Mouse (Mus musculus): Measurements from ENCODE around the gene Sphk1.

Gene Sphk1

GRCm38 (mm10) chr11:116580031-116580652 is 49.4 kb downstream of the Sphk1 start:
- no peak for DNase-seq (ENCODE audit: low spot score in 2 of 2)

GRCm38 (mm10) chr11:116580711-116581375 is 50.1 kb downstream of the Sphk1 start:
- DNase-seq (ENCODE audit: low spot score in 2 of 2) = peak in 1 of 2 experiments; percentile 43

GRCm38 (mm10) chr11:116581376-116581814 is 50.7 kb downstream of the Sphk1 start, which contains the start of gene Ube2o:
Gene Ube2o (minus strand): TSS chr11:116581447.
- peak; percentile 84 to 85 for DNase-seq (ENCODE audit: low spot score in 2 of 2)

DNA sequence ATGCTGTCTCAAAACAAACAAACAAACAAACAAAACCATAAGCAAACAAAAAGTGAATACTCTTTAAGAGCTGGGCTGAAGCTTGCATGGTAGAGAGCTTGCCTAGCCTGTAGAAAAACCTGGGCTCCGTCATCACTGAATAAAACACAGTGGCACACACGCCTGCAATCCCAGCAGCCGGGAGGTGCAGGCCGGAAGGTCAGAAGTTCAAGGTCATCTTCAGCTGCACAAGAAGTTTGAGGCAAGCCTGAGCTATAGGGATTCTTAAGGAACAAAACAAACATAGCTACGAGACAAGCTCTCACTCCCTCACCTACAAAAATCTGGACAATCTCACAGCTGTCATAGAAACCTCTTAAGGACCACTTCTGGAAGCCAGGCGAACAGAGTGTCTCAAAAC is 55.0 kb downstream of the Sphk1 start:
- DNase-seq (ENCODE audit: low spot score in 2 of 2) = no peak

Measured in urinary bladder, postnatal 4 days (tissue).